Mouse (Mus musculus) heart, adult 2 months (tissue): ENCODE measurements around the gene Hpca.

Experiments used
- CTCF ChIP-seq: fragments of 200-600 bp; IDR thresholded peaks from 2 replicates; pipeline ENCODE4 v1.8.1; 2022; ENCODE audit warnings: antibody characterized with exemption, mild to moderate bottlenecking, moderate library complexity
- EP300 ChIP-seq: fragments of 200-500 bp; IDR thresholded peaks from 2 replicates; pipeline ENCODE4 v1.6.1; 2011; ENCODE audit warnings: low read depth, low read length, control low read depth; ENCODE audit not compliant: insufficient read depth
- POLR2A ChIP-seq: fragments of 200-500 bp; IDR thresholded peaks from 2 replicates; pipeline ENCODE4 v1.6.1; 2011; ENCODE audit warnings: mild to moderate bottlenecking, low read depth, low read length, control low read depth; ENCODE audit not compliant: insufficient read depth

DNA sequence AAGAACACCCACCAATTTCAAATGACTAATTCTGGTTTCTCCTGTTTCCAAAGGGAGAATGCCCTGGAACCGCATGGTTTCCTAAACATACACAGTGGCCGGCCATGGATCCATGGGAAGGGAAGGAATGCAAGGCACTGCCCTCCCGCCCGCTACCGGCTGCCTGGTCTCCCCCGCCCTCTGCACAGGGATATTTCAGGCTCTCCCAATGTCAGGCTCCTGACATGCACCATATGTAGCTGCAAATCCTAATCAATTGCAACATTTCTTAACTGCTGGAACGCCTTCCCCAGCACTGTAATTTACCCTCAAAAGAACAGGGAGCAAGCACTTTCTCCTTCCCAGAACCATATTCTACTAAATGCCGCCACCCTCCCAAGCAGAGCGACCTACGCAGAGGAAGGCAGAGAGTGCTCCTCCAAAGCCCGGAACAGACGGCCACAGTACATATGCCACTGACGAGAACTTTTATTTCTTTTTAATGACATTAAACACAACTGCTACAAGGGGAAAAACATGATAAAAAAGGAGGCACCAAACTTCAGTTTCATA is 25.8 kb upstream of the Hpca start:
- TF ChIP-seq CTCF = no peak
- no peak for TF ChIP-seq EP300
- no peak for TF ChIP-seq POLR2A
